Mouse (Mus musculus): ENCODE measurements around the gene Dgcr2.

Gene Dgcr2

GRCm38 (mm10) chr16:17806581-17807191 lies 91.7 kb downstream of the Dgcr2 start:
- DNase-seq, result no peak

DNA sequence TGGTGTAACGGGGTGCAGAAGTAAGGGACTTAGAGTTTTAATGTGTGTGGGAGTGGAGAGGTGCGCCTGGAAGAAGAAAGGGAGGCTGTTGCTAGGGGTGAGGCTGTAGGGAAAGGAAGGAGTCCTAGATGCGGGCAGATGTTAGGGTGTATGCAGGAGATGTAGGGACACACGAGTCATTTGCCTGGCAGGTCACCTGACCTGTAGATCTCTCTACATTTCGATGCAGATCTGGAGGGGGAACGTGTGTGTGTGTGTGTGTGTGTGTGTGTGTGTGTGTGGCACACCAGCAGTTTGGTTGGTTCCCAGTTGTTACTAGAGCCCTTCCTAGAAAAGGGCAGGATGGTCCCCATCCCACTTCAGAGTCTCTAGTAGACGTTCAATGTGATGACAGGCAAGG lies 93.4 kb downstream of the Dgcr2 start:
- DNase-seq, result no peak

GRCm38 (mm10) chr16:17804449-17804912 lies 93.9 kb downstream of the Dgcr2 start:
- DNase-seq, result no peak

GRCm38 (mm10) chr16:17803675-17804448 lies 94.5 kb downstream of the Dgcr2 start:
- DNase-seq, result no peak

DNA sequence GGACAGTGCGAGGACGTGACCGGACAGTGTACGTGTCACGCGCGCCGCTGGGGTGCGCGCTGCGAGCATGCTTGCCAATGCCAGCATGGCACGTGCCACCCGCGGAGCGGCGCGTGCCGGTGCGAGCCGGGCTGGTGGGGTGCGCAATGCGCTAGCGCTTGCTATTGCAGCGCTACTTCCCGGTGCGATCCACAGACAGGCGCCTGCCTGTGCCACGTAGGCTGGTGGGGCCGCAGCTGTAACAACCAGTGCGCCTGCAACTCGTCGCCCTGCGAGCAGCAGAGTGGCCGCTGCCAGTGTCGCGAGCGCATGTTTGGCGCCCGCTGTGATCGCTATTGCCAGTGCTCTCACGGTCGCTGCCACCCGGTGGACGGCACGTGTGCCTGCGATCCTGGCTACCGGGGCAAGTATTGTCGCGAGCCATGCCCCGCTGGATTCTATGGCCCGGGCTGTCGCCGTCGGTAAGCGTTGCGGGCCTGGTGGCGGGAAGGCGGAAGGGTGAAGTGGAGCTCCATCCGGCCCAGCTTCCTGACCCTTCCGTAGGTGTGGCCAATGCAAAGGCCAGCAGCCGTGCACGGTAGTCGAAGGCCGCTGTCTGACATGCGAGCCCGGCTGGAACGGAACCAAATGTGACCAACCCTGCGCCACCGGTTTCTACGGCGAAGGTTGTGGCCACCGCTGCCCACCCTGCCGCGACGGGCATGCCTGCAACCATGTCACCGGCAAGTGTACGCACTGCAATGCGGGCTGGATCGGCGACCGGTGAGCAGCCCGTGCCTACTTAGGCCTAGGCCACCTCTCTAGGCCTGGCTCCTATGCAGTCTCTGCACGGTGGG lies 95.3 kb downstream of the Dgcr2 start:
- no peak for DNase-seq

DNA sequence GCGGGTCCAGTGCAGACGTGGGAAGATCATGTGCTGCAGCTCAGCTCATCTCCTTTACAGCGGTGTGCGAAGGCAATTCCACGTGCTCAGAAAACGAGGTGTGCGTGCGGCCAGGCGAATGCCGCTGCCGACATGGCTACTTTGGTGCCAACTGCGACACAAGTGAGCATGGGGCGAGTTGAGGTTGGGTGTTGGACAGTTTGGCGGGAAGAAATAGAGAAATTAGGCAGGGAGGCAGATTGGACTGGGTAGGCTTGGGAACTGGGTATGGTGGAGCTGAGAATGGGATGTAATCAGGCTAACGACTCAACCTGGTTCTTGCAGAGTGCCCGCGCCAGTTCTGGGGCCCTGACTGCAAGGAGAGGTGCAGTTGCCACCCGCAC lies 95.9 kb downstream of the Dgcr2 start:
- no peak for DNase-seq

DNA sequence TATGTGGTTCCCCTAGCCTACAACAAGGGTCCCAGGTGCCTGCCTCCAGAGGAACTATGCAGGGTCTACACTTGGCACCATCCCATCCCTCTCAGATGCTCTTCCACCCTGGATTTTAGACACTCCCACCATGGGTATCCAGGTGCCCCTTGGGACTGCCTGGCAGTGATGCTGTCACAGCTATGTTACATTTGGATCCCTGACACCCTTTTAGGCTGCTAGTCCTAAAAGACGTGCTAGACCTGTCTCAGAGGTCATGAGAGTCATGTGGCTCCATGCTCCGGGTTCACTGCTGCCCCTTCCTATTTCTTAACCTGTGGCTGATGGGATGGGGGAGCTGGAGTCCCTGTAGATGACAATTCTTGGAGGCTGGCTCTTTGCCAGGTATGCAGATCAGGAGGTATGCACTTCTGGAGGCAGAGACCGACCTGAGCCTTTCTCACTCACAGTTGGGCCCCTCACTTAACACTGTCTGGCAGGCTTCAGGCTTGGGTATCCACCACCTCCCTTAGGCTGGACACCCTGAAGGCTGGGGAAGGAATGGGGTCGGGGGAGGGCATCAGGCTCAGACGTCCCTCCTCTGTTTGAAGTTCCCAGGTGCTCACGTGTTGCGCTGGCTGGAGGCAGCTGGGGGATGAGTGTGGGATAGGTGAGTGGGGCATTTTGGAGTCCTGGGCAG lies 96.4 kb downstream of the Dgcr2 start:
- no peak for DNase-seq

- no peak for DNase-seq
These were observed 98.8 kb downstream of the Dgcr2 start for GRCm38 (mm10) chr16:17799584-17799983.

- DNase-seq, result peak; percentile 86
These were observed 99.8 kb downstream of the Dgcr2 start for GRCm38 (mm10) chr16:17798321-17799180.

DNA sequence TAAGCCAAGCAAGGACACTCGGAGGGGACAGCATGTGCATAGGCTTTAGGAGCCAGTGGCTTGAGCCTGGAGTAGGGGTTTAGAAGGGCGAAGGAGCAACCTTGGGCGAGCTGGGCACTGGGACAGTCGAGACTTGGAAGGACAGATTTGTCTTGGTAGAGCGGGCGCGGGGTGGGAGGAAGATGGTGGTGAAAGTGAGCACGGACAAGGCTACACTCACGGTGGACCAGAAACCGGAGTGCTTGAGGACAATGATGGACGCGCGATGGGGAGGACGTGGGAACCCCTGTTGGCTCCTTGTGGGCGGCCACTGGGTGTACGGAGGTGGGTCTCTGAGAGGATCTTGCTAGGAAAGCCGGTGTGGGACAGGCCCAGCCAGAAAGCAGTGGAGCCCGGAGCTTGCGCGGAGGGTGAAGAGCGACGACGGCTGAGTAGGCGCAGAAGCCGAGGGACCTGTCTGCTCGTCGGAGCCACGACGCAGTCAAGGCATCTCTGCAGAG lies 100.5 kb downstream of the Dgcr2 start:
- no peak for DNase-seq

DNA sequence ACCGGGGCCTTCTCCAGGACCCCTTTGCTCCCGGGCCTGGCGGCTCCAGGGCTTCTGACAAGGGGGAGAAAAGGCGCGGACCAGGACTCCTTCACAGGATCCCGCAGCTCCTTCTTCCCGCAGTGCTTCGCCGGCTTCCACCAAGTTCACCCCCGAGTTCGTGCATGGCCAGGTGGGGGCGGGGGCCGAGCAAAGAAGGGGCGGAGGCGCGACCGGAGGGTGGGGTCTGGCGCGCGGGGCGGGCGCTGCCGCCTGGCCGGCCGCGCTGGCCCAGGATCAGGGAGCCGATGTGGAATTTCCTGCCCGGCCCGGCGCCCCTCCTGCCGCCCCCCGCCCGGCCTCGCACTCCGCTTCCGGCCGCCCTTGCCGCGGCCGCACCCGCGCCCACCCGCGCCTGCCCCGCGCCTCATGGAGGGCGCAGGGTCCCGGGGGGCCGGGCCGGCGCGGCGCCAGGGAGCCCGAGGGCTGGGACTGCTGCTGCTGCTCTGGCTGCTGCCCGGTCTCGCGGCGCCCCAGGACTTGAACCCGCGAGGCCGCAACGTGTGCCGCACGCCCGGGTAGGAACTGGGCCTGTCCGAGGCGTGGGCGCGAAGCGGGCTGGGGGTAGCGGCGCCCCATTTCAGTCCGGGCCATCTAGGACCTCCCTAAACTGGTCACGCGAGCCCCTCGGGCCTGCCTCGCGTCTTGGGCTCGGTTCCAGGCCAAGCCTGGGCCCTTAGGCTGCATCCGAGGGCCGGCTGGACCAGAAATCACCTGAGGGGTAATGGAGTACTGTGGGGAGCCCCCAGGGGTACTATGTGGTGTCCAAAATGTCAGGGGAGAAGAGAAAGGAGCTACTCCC lies 101.2 kb downstream of the Dgcr2 start, which contains the start of gene Scarf2:
Gene Scarf2, plus strand, starts transcription at position 312 of the 841 bp plus-strand sequence.
- DNase-seq, result peak; percentile 84

DNA sequence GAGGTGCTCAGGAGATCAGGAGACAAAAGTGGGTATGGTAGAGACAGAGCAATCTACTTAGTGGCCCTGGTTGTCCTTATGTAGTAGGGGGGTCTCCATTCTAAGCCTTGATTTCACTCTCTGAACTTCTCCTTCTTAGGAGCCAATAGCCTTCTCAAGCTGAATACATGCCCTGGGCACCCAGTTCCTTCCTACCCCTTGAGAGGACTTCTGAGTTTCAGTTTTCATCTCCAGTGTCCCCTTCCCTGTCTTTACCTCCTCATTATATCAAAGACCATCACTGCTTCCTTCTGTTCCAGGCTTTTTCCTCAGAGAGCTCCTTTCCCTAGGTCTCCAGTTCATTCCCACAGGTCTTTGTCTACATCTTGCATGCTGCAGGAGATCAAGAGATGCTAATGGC lies 101.8 kb downstream of the Dgcr2 start:
- DNase-seq, result no peak

GRCm38 (mm10) chr16:17795643-17796042 lies 102.7 kb downstream of the Dgcr2 start:
- no peak for DNase-seq

- DNase-seq, result no peak
These were observed 104.3 kb downstream of the Dgcr2 start for GRCm38 (mm10) chr16:17794047-17794446.

- DNase-seq, result no peak
These were observed 105.6 kb downstream of the Dgcr2 start for GRCm38 (mm10) chr16:17792728-17793127.

All from kidney, postnatal 14 days (tissue).